Mouse (Mus musculus) gastrocnemius, adult 18-20 months (tissue): ENCODE results near the gene Hdac7. TPM values are rescaled to one million over a fixed set of nuclear protein-coding genes. Genes with fewer than 3 reads are reported as not detected.

ENCODE experiments used
- DNase-seq: peaks from one replicate; pipeline ENCODE4 v3.0.0; 2021; ENCODE audit warnings: low spot score
- total RNA-seq, 2 experiments: library from RNA; stranded (reverse); gene quantifications; 2 replicates each; pipeline ENCODE4 v1.2.3; 2021

The Hdac7 gene
- total RNA-seq, 2 experiments from 2014 or later: 6.2 to 10.3 TPM

- DNase-seq: no peak
These were observed 74.0 kb downstream of the Hdac7 start for GRCm38 (mm10) chr15:97770280-97770679.

- DNase-seq: no peak
These were observed 76.1 kb downstream of the Hdac7 start for GRCm38 (mm10) chr15:97768192-97768591.

GRCm38 (mm10) chr15:97767280-97768186, 76.8 kb downstream of the Hdac7 start, which contains the start of gene Rapgef3:
Gene Rapgef3 (minus strand): TSS chr15:97767972.
- DNase-seq: peak; percentile 81

GRCm38 (mm10) chr15:97766594-97767279, 77.6 kb downstream of the Hdac7 start:
- DNase-seq: no peak

GRCm38 (mm10) chr15:97766194-97766593, 78.1 kb downstream of the Hdac7 start:
- no peak for DNase-seq

- DNase-seq: no peak
These were observed 79.1 kb downstream of the Hdac7 start for GRCm38 (mm10) chr15:97765090-97765794.

- no peak for DNase-seq
These were observed 79.8 kb downstream of the Hdac7 start for GRCm38 (mm10) chr15:97764532-97764931.

GRCm38 (mm10) chr15:97763256-97764049, 80.8 kb downstream of the Hdac7 start:
- DNase-seq: no peak

- peak; percentile 65 for DNase-seq
These were observed 81.6 kb downstream of the Hdac7 start for GRCm38 (mm10) chr15:97762733-97763132.

- no peak for DNase-seq
These were observed 82.9 kb downstream of the Hdac7 start for GRCm38 (mm10) chr15:97761438-97761837.

- no peak for DNase-seq
These were observed 83.3 kb downstream of the Hdac7 start for GRCm38 (mm10) chr15:97760952-97761351.

GRCm38 (mm10) chr15:97760006-97760405, 84.3 kb downstream of the Hdac7 start:
- no peak for DNase-seq

- no peak for DNase-seq
These were observed 88.9 kb downstream of the Hdac7 start for GRCm38 (mm10) chr15:97755361-97755760.

GRCm38 (mm10) chr15:97754476-97754875, 89.8 kb downstream of the Hdac7 start:
- no peak for DNase-seq

GRCm38 (mm10) chr15:97752491-97752890, 91.8 kb downstream of the Hdac7 start:
- DNase-seq: no peak

GRCm38 (mm10) chr15:97751676-97752075, 92.6 kb downstream of the Hdac7 start:
- no peak for DNase-seq

- DNase-seq: peak; percentile 40
These were observed 93.6 kb downstream of the Hdac7 start for GRCm38 (mm10) chr15:97750697-97751096.

GRCm38 (mm10) chr15:97749841-97750240, 94.5 kb downstream of the Hdac7 start:
- DNase-seq: no peak

- DNase-seq: no peak
These were observed 94.9 kb downstream of the Hdac7 start for GRCm38 (mm10) chr15:97749397-97749796.

GRCm38 (mm10) chr15:97748964-97749363, 95.3 kb downstream of the Hdac7 start:
- DNase-seq: no peak

GRCm38 (mm10) chr15:97748309-97748708, 96.0 kb downstream of the Hdac7 start:
- no peak for DNase-seq
